Mouse (Mus musculus): ENCODE data around the gene Gnb1.

GRCm38 (mm10) chr4:155573876-155574275, 82.7 kb downstream of the Gnb1 start:
- TF ChIP-seq CTCF (conservative IDR thresholded peaks at IDR 0.05; ENCODE audit: low read length) = no peak
- no peak for TF ChIP-seq POU5F1 (IDR thresholded peaks at IDR 0.05; ENCODE audit: borderline replicate concordance, low read length)
- no peak for TF ChIP-seq NANOG (IDR thresholded peaks at IDR 0.05; ENCODE audit: borderline replicate concordance, low read length)
